Mouse (Mus musculus) neural tube, embryonic 10.5 days (tissue): ENCODE data around the gene Spc25.

Source experiments
- DNase-seq: peaks from one replicate; pipeline ENCODE4 v3.0.0-alpha.2; 2017; ENCODE audit warnings: low spot score; ENCODE audit errors: extremely low spot score

Spc25 gene

GRCm38 (mm10) chr2:69205791-69206351 lies at the start of gene Spc25:
TSS of gene Spc25 (minus strand) at chr2:69206194.
- DNase-seq: peak; percentile 85

- DNase-seq: no peak
These were observed 42.3 kb upstream of the Spc25 start for GRCm38 (mm10) chr2:69248221-69248755.

DNA sequence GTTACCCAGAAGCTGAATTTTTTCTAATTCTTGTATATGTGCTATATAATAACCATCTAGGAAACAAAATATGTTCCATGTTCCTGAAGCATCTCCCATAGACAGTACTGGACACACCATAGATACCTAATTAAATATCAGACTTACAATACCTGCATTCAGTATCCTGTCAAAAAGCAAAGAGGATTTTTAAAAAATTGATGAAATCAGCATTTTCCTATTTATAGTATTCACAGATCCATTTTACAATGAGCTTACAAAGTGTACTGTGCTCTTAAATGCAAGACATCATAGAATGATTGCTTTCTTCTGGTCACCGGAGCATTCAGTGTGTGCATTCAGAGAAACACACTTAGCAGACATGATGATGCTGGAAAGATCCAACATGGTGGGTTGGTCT lies 41.1 kb upstream of the Spc25 start:
- DNase-seq: no peak

DNA sequence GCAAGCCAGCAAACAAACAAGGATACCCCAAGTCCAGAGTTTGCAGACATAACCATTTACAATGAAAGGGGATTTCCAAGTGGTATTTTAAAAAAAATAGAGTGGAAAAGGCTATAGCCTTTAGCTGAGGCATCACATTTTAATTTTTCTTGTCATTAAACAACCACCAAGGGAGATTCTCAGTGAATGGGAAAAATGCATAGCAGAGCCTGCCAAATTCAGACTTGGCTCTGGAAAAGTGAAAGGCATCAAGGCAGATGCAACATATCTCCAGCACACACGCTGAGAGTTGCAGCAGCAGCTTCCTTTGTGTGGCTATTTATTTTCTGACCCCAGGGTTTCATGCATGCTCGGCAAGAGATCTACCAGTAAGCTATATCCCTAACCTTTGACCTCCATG lies 38.9 kb upstream of the Spc25 start:
- DNase-seq: no peak

GRCm38 (mm10) chr2:69239315-69239714 lies 33.3 kb upstream of the Spc25 start:
- DNase-seq: no peak

- DNase-seq: no peak
These were observed 29.1 kb upstream of the Spc25 start for GRCm38 (mm10) chr2:69234976-69235678.

- no peak for DNase-seq
These were observed 26.1 kb upstream of the Spc25 start for GRCm38 (mm10) chr2:69232101-69232500.

DNA sequence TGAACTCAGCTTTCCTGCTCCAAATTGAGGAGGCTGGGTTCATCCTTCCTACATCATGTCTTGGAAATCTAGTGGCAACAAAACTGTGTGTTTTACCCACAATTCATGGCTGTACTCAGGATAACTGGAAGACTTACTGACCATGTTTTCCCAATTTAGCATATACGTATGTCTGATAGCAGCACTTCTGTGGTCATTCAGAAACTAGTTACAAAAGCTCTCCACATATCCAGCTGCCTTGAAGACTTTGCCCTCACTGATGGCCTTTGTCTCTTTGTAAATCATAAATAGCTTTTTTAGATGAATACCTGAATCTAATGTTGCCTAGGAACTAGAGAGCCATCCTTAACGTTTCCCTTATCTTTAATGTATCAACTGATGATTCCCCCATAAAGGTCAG lies 24.1 kb upstream of the Spc25 start:
- no peak for DNase-seq

DNA sequence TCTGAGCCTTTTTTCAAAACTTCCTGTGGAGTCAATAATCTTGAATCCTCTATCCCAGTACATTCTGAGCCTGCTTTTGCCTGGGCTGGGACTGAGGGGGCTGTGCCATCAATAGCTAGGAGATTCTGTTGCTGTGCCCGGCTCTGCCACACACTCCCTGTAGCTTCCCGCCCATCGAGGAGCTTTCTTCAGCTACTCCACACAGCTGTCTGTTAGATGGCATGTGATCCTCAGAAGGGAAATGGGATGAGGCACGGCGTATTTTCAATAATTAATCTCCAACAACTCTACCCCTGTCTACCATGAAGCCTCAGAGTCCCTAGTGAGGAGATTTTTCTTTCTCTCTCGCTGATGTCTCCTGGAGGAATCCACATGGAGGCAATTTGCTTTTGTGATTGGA lies 22.6 kb upstream of the Spc25 start:
- no peak for DNase-seq

- no peak for DNase-seq
These were observed 20.9 kb upstream of the Spc25 start for GRCm38 (mm10) chr2:69226876-69227275.

GRCm38 (mm10) chr2:69224724-69225123 lies 18.7 kb upstream of the Spc25 start:
- DNase-seq: no peak

GRCm38 (mm10) chr2:69222815-69223214 lies 16.8 kb upstream of the Spc25 start:
- no peak for DNase-seq

GRCm38 (mm10) chr2:69221868-69222416 lies 15.9 kb upstream of the Spc25 start:
- DNase-seq: no peak

DNA sequence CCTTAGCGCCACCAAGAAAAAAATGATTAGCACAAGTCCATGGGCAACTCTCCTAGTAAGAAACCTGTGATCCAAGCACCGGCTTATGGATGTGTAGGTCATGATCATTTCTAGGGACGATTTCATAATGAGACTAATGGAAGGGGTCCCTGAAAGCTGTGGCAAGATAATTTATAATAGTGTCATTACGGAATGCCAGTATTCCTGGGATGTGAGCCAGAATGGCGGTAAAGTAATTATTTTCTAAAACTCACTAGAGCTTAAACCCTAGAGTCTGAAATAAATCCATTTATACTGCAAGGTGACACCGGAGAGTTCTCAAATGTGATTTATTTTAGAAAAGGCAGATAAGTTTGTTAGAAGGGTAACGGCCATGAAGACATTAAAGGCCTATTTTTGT lies 9.2 kb upstream of the Spc25 start:
- no peak for DNase-seq

GRCm38 (mm10) chr2:69212652-69213051 lies 6.7 kb upstream of the Spc25 start:
- DNase-seq: no peak

DNA sequence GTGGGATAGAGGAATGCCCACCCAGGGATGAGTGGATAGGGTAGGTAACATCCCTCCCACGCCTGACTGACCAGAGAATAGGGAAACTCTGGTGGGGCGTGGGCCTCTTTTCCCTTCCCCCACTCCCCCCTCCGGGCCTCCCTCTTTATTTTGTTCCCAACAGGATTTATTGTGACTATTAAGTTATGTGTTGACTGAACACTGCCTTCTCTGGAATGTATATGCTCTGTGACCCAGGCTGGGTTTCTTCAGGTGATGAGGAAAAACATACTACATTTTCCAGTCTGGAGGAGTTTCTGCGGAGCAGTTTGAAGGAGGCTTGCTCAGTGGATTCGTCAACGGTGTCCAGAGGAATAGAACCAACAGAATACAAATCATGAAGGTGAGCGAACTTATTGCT lies 4.8 kb upstream of the Spc25 start, which contains the start of gene G6pc2:
Gene G6pc2 (plus strand): TSS at position 301 of the 400 bp plus-strand sequence.
- DNase-seq: no peak

DNA sequence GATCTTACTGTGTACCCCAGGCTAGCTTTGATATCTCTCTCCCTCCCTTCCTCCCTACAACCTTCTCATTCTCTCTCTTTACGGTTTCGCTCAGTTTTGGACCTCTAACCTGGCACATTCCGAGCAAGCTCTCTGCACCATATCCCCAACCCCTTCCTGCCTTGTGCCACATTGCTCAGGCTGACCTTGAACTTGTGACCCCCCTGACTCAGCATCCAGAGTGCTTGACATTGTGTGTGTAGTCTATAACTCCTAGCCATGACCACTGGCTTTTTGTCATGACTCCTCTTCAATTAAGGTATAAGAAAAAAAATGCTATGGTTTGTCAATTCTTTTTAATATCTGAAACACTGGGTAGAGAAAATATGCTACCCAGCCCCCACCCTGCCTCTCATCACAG lies 3.7 kb upstream of the Spc25 start:
- DNase-seq: no peak

- no peak for DNase-seq
These were observed 529 bp upstream of the Spc25 start for GRCm38 (mm10) chr2:69206523-69206922.

- no peak for DNase-seq
These were observed 809 bp downstream of the Spc25 start for GRCm38 (mm10) chr2:69205185-69205584.

GRCm38 (mm10) chr2:69193555-69193954 lies 12.4 kb downstream of the Spc25 start:
- DNase-seq: no peak

DNA sequence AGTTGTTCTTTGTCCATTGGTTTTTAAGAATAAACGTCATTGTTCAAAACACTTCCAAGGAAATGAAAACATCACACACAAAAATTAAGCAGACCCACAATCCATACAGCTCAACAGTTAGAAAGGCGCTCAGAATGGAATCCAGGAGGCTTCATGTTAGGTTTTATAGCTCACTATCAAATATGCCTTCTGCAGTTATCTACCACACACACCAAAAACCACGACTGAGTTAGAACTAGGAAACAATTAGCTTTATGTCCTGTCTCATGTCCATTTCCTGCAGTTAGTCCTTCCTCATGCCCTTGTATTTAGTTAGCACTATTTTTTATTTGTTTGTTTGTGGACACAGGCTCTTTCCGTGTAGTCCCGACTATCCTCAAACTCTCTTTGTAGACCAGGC lies 14.9 kb downstream of the Spc25 start:
- DNase-seq: no peak

DNA sequence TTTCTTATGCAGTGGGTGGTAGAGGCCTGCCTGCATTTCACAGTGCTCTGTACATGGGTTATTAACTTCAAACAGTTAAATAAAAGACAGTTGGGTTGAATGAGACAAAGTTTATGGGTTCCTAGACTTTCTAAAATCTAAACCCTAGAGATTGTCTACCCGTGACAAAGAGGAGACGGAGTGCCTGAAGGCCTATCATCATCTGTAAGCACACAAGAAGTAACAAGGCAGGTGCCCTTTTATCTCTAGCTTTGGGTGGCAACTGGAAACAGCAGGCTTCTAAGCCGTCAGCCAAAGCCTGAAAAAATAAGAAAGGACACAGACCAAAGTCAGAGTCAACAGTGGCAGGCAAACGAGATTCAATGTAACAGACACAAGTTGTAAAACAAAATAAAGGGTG lies 16.8 kb downstream of the Spc25 start:
- no peak for DNase-seq

DNA sequence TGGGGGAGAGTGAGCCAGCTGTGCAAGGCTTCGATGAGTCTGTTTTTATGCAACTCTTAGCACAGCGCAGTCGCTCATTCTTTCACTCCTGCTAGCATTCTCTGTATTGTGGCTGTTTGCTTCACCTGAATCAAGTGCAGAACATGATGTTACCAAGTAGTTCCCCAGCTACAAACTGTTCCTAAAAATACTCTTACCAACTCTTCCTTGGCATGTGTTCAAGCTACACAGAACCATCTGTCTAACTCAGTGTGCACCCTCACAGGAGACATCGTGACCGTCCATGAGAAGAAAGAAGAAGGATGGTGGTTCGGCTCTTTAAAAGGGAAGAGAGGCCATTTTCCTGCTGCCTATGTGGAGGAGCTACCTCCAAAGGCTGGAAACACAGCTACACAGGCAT lies 17.3 kb downstream of the Spc25 start:
- no peak for DNase-seq
